In the genomic region with DNA sequence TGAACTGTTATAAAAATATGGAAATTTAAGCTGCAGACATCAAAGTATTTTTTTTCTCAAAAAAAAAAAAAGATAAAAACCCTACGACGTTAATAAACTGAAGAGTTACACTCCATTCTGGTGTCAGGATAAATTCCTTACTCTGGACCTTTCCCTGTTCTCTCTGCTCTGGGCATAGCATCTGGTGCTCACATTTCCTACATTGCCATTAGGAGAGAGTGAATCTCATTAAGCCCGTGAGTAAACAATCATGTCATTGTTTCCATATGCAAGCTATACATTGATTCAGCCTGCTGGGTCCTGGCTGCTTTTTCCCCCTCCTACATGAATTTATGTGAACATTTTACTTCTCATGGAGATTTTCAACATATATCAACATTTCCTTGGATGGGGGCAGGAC, we compare ENCODE assay signal across 15 mouse cellular contexts.
DNase-seq lines count a peak whose midpoint lies in the region; ATAC-seq and TF ChIP-seq lines count a peak whose summit lies in the region.
"Had no signal": no experiment of that assay in that cellular context is flagged by ENCODE, and none has a peak within 500 bp of the region (broad histone marks: within the 10 kb centered on the region; RNA-seq: fewer than 3 reads in every experiment).

No protein-coding gene starts in this region.

- ATAC-seq in hindbrain, embryonic 13.5 days (ENCODE audit: low FRiP score), result 0 out of 2 replicates have a peak, but pooled peaks have one; percentile 57
- ATAC-seq in midbrain, embryonic 14.5 days (ENCODE audit: low FRiP score, low TSS enrichment), result no peak

- TF ChIP-seq CTCF in brain, embryonic 14.5 days (IDR thresholded peaks at IDR 0.05; ENCODE audit: borderline replicate concordance, extremely low read depth, insufficient read depth, insufficient read length), result no peak
- TF ChIP-seq CTCF in left cerebral cortex, adult 2 months (IDR thresholded peaks at IDR 0.05), result no peak

- no peak overlapping the region for H3K4me2 ChIP-seq in hindbrain, embryonic 13.5 days
- H3K4me2 ChIP-seq in midbrain, embryonic 14.5 days (ENCODE audit: low read length), result no peak overlapping the region
- H3K4me2 ChIP-seq: heart, embryonic 12.5 days; stomach, embryonic 15.5 days had no signal

- WGBS in embryonic facial prominence, embryonic 10.5 days, result 23% methylated on average over 3 of the region's 3 CpGs
- WGBS in hindbrain, embryonic 13.5 days, result 20% methylated on average over 3 of the region's 3 CpGs
- WGBS in midbrain, embryonic 14.5 days, result 30% methylated on average over 3 of the region's 3 CpGs

- H3K36me3 ChIP-seq in embryonic facial prominence, embryonic 10.5 days (replicated peaks), result no peaks in the 10 kb centered on the region
- H3K36me3 ChIP-seq in hindbrain, embryonic 13.5 days, result no peaks in the 10 kb centered on the region
- H3K36me3 ChIP-seq in midbrain, embryonic 14.5 days (ENCODE audit: control insufficient read depth, insufficient read depth, low read length), result no peaks in the 10 kb centered on the region
- H3K36me3 ChIP-seq: heart, embryonic 12.5 days; stomach, embryonic 15.5 days had no signal

- H3K4me1 ChIP-seq in embryonic facial prominence, embryonic 10.5 days, result peaks cover 32% of the 10 kb centered on the region
- H3K4me1 ChIP-seq in hindbrain, embryonic 13.5 days (replicated peaks), result peaks cover 20% of the 10 kb centered on the region
- H3K4me1 ChIP-seq in midbrain, embryonic 14.5 days (ENCODE audit: control insufficient read depth, insufficient read depth, low read length), result peaks cover 12% of the 10 kb centered on the region; the same call in 1 of the 2 replicates
- H3K4me1 ChIP-seq: heart, embryonic 12.5 days; stomach, embryonic 15.5 days had no signal

- no peaks in the 10 kb centered on the region for H3K27me3 ChIP-seq in embryonic facial prominence, embryonic 10.5 days (replicated peaks; ENCODE audit: low read depth, poor library complexity, severe bottlenecking)
- no peaks in the 10 kb centered on the region for H3K27me3 ChIP-seq in hindbrain, embryonic 13.5 days
- H3K27me3 ChIP-seq in midbrain, embryonic 14.5 days (ENCODE audit: control insufficient read depth, insufficient read depth, low read length), result no peaks in the 10 kb centered on the region
- H3K27me3 ChIP-seq: heart, embryonic 12.5 days; stomach, embryonic 15.5 days had no signal

- no peak overlapping the region for H3K4me3 ChIP-seq in embryonic facial prominence, embryonic 10.5 days
- no peak overlapping the region for H3K4me3 ChIP-seq in hindbrain, embryonic 13.5 days
- no peak overlapping the region for H3K4me3 ChIP-seq in midbrain, embryonic 14.5 days (replicated peaks; ENCODE audit: low read depth, low read length)
- H3K4me3 ChIP-seq in left cerebral cortex, adult 2 months, result no peak overlapping the region
- H3K4me3 ChIP-seq: heart, embryonic 12.5 days; stomach, embryonic 15.5 days had no signal

- TF ChIP-seq POLR2A in brain, embryonic 14.5 days (IDR thresholded peaks at IDR 0.05; ENCODE audit: borderline replicate concordance, extremely low read depth, insufficient read depth, insufficient read length, poor library complexity, severe bottlenecking), result no peak

- H3K9ac ChIP-seq in hindbrain, embryonic 13.5 days, result no peak overlapping the region
- no peak overlapping the region for H3K9ac ChIP-seq in midbrain, embryonic 14.5 days (replicated peaks; ENCODE audit: low read length)
- H3K9ac ChIP-seq: heart, embryonic 12.5 days; liver, embryonic 14.5 days; stomach, embryonic 15.5 days had no signal

- no peak overlapping the region for H3K27ac ChIP-seq in embryonic facial prominence, embryonic 10.5 days (replicated peaks)
- H3K27ac ChIP-seq in hindbrain, embryonic 13.5 days, result peak overlapping the region; percentile 73
- peak overlapping the region; percentile 54; the same call in 1 of the 2 replicates for H3K27ac ChIP-seq in midbrain, embryonic 14.5 days (replicated peaks; ENCODE audit: low read depth, low read length)
- H3K27ac ChIP-seq in left cerebral cortex, adult 2 months, result no peak overlapping the region
- H3K27ac ChIP-seq: liver, embryonic 14.5 days; stomach, embryonic 15.5 days had no signal

- H3K9me3 ChIP-seq in embryonic facial prominence, embryonic 10.5 days, result no peaks in the 10 kb centered on the region
- no peaks in the 10 kb centered on the region for H3K9me3 ChIP-seq in hindbrain, embryonic 13.5 days
- H3K9me3 ChIP-seq in midbrain, embryonic 14.5 days (ENCODE audit: control insufficient read depth, low read length), result no peaks in the 10 kb centered on the region
- H3K9me3 ChIP-seq: heart, embryonic 12.5 days; stomach, embryonic 15.5 days had no signal

- intact Hi-C loops in left cerebral cortex, adult 2 months (cut with DNase I), result no loop called here

- peak; percentile 74 for DNase-seq in brain, embryonic 14.5 days (ENCODE audit: low read depth)
- peak; percentile 14 for DNase-seq in embryonic facial prominence, embryonic 10.5 days (ENCODE audit: low spot score)
- DNase-seq in midbrain, embryonic 14.5 days, result no peak
- DNase-seq in gastrocnemius, adult 8-10 months (ENCODE audit: low spot score in 2 of 2), result no peak
- DNase-seq in adrenal gland, adult (ENCODE audit: inconsistent age in 2 of 2, low spot score in 1 of 2), result no peak
- DNase-seq in left cerebral cortex, adult 2 months (ENCODE audit: extremely low spot score in 1 of 2, low spot score in 2 of 2), result no peak
- DNase-seq in adrenal gland, postnatal 36 days, result no peak
- DNase-seq: adrenal gland, postnatal 25 days; gastrocnemius, postnatal 36 days; lung, postnatal 14 days; thymus, postnatal 14 days had no signal

Comparison
In these comparisons a context has a peak if more than half of its experiments do, and no peak if none do; other contexts are left out.
1. DNase-seq: peak in brain, embryonic 14.5 days (single experiment) and embryonic facial prominence, embryonic 10.5 days (single experiment); none in midbrain, embryonic 14.5 days (single experiment), gastrocnemius, adult 8-10 months (0 of 2), adrenal gland, adult (0 of 2), left cerebral cortex, adult 2 months (0 of 2) and adrenal gland, postnatal 36 days (0 of 2).
2. H3K27ac ChIP-seq: peak in hindbrain, embryonic 13.5 days (single experiment) and midbrain, embryonic 14.5 days (single experiment); none in embryonic facial prominence, embryonic 10.5 days (single experiment) and left cerebral cortex, adult 2 months (single experiment).